Mouse (Mus musculus): Measurements from ENCODE around the gene Gm10563. TPM values are rescaled to one million over a fixed set of nuclear protein-coding genes. Genes with fewer than 3 reads are reported as not detected.

The Gm10563 gene
- total RNA-seq, 2 experiments from 2014 or later: not detected

- intact Hi-C loops (cut with DNase I): no loop called here
- no peak for DNase-seq
These were observed 77.0 kb downstream of the Gm10563 start for GRCm38 (mm10) chr4:155568170-155568569.

- intact Hi-C loops (cut with DNase I): no loop called here
These were observed 78.7 kb downstream of the Gm10563 start for GRCm38 (mm10) chr4:155566555-155566954.

More at GRCm38 (mm10) chr4:155566555-155566954, 78.7 kb downstream of the Gm10563 start:
- no peak for DNase-seq

Other genes with a start within 250 kb of the Gm10563 start
- gene Gabrd, start 247.3 kb downstream of the Gm10563 start, total RNA-seq (2021): 1 to 10 TPM; 7.3 to 7.7 TPM
- 1 to 10 TPM; 6.4 to 6.6 TPM for gene Cfap74, start 236.2 kb downstream of the Gm10563 start, total RNA-seq (2021)
- gene Tmem52, start 176.3 kb downstream of the Gm10563 start, total RNA-seq (2021): not detected
- gene Gnb1, start 154.0 kb downstream of the Gm10563 start, total RNA-seq (2021): 1,000 to 10,000 TPM; 1,273 to 1,305 TPM
- 10 to 100 TPM; 58.8 to 59.5 TPM for gene Nadk, start 83.0 kb downstream of the Gm10563 start, total RNA-seq (2021)
- 10 to 100 TPM; 39.1 to 40.6 TPM for gene Slc35e2, start 44.0 kb downstream of the Gm10563 start, total RNA-seq (2021)
- gene Cdk11b, start 20.6 kb downstream of the Gm10563 start, total RNA-seq (2021): 10 to 100 TPM; 55.5 to 60.6 TPM
- gene Mmp23, start 8.0 kb upstream of the Gm10563 start, total RNA-seq (2021): 1 to 10 TPM; 3.9 to 4.8 TPM
- 100 to 1,000 TPM in 1 of 2 experiments, 10 to 100 TPM in 1; 91.0 to 105 TPM for gene Mib2, start 23.8 kb upstream of the Gm10563 start, total RNA-seq (2021)
- 10 to 100 TPM; 20.3 to 22.0 TPM for gene Fndc10, start 48.9 kb upstream of the Gm10563 start, total RNA-seq (2021)
- 10 to 100 TPM; 82.1 to 83.7 TPM for gene Ssu72, start 59.4 kb upstream of the Gm10563 start, total RNA-seq (2021)
- gene Tmem240, start 89.4 kb upstream of the Gm10563 start, total RNA-seq (2021): 10 to 100 TPM; 41.0 to 44.8 TPM
- 10 to 100 TPM; 64.8 to 69.8 TPM for gene Atad3a, start 115.7 kb upstream of the Gm10563 start, total RNA-seq (2021)
- gene Vwa1, start 129.3 kb upstream of the Gm10563 start, total RNA-seq (2021): 10 to 100 TPM; 15.6 to 16.4 TPM
- 1 to 10 TPM; 1.3 TPM for gene Tmem88b, start 140.5 kb upstream of the Gm10563 start, total RNA-seq (2021)
- not detected for gene Ankrd65, start 145.0 kb upstream of the Gm10563 start, total RNA-seq (2021)
- gene Mrpl20, start 157.5 kb upstream of the Gm10563 start, total RNA-seq (2021): 100 to 1,000 TPM; 102 to 104 TPM
- gene Ccnl2, start 167.1 kb upstream of the Gm10563 start, total RNA-seq (2021): 10 to 100 TPM; 84.1 to 85.0 TPM
- 10 to 100 TPM; 59.7 to 62.7 TPM for gene Aurkaip1, start 185.9 kb upstream of the Gm10563 start, total RNA-seq (2021)
- 10 to 100 TPM; 15.0 to 15.1 TPM for gene Mxra8, start 194.3 kb upstream of the Gm10563 start, total RNA-seq (2021)
- 10 to 100 TPM; 82.5 to 88.2 TPM for gene Dvl1, start 202.0 kb upstream of the Gm10563 start, total RNA-seq (2021)
- gene Tas1r3, start 218.0 kb upstream of the Gm10563 start, total RNA-seq (2021): under 1 TPM; 0.28 to 0.32 TPM
- gene Cptp, start 224.0 kb upstream of the Gm10563 start, total RNA-seq (2021): 10 to 100 TPM; 26.6 to 27.5 TPM
- gene Ints11, start 224.1 kb upstream of the Gm10563 start, total RNA-seq (2021): 10 to 100 TPM; 44.1 to 54.7 TPM
- 10 to 100 TPM; 62.3 to 68.1 TPM for gene Pusl1, start 246.4 kb upstream of the Gm10563 start, total RNA-seq (2021)
- 100 to 1,000 TPM; 164 to 168 TPM for gene Acap3, start 246.4 kb upstream of the Gm10563 start, total RNA-seq (2021)